Mouse (Mus musculus): ENCODE measurements at regions not wholly inside any gene's neighbourhood (a gene's known extent, or its start where the extent isn't known, plus 50 kb on each side); places are given as distances from the start of the nearest gene placed in this dataset.
A peak's percentile ranks its signal among the peaks of the same experiment; 100 is the strongest.

DNA sequence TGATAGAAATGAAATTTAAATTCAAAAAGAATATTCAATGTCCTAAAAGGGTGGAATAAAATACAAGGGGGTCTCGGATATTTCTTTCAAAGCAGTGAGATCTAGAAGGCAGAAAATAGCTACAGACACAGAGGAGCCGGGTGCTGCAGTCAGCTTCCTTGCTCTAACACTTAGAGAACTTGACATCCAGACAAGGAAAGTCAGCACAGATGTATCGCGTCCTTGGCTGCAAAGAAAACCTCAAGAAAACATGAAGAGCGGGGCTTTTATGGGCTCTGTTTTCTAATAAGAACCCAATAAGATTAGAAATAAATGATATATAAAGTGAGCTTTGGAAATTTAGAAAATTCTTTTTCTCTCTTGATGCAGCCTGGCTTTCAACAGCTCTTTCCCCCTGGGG is 53.1 kb upstream of the Glis3 start:
- no peak for TF ChIP-seq GATA1 (IDR thresholded peaks at IDR 0.05; ENCODE audit: low read length)

DNA sequence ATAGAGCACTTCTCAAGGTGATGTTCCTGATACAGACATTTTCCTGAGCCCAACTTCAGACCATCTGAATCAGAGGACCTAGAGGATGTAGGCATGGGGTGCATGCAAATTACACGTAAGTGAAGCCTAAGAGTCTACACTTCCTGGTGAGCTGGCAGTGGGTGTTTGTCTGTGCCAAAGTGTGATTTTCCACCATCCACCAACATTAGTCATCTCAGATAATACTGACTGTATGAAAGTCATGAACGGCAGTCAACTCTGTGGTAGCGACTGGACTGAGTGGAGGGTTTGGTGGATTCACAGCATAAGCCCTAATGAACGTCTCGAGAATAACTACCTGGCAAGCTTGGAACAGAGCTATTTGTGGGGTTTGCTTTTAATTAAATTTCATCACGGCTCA is 53.9 kb upstream of the Glis3 start:
- TF ChIP-seq GATA1 (IDR thresholded peaks at IDR 0.05; ENCODE audit: low read length), result no peak

DNA sequence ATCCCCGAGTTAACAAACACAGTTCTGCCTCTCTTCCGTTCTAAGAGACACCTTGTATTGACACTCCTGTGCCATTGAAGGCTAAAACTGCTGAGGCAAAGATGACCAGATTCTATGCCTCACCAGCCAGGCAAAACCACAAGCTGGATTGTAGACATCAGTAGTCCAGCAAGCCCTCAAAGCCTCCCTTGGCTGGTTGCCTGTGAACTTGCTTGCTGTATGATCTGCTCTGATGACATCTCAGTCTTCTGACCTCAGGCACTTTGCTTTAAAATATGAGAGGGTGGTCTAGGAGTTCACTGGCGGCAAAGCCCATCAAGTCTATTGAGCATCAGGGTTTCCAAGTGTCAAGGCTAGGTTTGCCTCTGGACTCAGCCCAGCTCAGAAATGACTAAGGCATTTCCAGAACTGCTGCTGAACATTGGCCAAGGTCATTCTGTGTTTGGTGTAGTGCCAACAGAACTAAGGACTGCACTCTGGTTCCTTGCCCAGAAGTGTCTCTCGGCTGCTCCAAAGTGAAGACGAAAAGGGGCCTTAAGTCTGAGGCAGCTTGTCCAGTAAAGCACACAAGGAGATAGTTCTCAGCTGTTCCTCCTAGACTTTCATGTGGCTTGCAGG is 63.4 kb upstream of the Glis3 start:
- TF ChIP-seq GATA1 (IDR thresholded peaks at IDR 0.05; ENCODE audit: low read length), result no peak

DNA sequence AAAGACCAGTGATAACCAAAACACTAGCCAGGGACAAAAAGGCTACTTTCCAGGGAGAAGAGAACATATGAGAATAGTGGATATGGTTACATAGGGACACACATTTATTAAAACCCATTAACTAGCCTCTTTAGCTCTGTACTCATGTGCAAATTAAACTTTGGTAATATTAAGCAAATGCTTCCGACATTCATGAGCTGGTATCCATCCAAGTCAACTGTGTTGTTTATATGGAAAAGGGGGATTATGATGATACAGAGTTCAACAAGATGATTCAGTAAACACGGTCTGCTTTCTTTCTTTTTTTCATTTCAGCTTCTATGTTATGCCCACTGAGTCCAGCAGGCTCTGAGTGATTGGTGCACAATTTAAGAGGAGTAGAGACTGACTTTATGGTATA is 65.2 kb upstream of the Glis3 start:
- TF ChIP-seq GATA1 (IDR thresholded peaks at IDR 0.05; ENCODE audit: low read length), result no peak

DNA sequence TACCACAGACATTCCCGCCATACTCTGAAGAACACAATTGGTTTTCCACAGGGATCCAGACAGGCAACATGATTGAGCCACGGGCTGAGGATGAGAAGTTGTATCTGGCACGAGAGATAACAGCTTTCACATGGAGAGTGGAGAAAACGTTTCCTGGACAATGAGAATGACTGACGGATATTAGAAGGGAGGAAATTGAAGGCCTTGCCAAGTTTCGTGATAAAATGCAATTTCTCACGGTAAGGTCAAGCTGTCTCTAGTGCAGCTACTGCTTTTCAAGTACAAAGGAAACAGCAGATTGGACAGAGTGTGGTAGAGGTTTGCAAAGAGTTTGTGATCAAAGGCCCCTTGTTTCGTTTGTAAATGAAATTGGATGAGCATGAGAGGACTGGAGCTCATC is 65.7 kb upstream of the Glis3 start:
- no peak for TF ChIP-seq GATA1 (IDR thresholded peaks at IDR 0.05; ENCODE audit: low read length)

DNA sequence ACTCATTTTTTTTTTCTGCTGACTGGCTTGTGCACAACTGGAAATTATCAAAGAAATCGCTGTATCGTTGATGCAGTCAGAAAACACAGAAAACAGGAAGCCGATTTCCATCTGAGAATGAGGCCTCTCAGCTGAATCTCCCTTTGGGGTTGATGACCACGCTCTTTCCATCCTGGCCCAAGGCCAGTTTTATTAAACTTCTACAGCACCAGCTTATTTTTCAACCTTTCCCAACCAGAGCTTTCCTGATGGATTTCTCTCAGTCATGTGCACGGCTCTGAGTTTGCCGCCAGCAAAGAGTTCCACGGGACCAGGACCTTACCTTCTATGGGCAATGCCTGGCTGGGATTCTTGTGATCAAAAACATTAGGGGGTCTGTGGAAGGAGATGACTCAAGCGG is 71.2 kb upstream of the Glis3 start:
- no peak for TF ChIP-seq GATA1 (IDR thresholded peaks at IDR 0.05; ENCODE audit: low read length)

DNA sequence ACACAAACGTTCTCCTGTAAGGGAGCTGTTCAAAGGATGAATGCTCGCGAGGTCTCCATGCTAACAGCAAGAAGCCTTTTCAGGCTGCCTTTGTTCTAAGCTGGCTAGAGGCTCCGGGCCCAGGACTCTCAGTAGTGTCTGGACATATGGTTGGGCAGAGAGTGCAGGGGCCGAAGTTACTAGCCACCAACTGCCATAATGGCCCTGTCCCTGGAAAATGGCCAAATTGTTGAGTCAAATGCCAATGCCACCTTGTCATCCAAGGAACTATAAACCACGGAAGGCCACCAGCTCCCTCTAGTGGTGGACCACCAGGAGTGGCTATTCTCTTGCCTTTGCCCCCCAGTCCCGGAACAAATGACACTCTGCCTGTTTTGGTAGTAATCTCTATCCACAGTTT is 76.0 kb upstream of the Slc1a1 start:
- no peak for TF ChIP-seq GATA1 (IDR thresholded peaks at IDR 0.05; ENCODE audit: low read length)

DNA sequence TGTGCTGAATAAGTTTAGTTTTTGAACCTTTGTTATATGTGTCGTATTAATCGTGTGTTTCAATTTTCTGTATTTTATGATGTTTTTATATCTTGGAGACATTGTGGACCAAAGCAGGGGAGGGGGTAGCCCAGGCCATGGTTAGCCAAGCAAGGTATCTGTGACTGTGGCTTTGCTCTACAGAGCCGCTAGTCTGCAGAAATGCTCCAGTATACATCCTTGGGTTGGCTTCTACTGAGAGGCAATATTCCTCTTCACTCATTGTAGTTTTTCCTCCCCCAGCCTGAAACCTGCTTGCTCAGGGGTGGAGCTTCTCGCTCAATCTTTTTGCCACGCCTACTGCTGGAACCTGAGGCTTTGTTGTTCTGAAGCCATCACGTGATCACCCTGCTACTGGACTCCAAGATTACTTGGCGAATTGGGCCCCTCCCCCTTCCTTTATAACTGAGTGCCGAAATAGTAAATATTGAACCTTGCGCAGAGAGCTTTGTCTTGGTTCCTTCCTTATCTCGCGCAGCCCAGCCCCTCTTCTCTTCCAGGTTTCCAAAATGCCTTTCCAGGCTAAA is 70.0 kb upstream of the Slc1a1 start:
- TF ChIP-seq GATA1 (IDR thresholded peaks at IDR 0.05; ENCODE audit: low read length), result no peak

DNA sequence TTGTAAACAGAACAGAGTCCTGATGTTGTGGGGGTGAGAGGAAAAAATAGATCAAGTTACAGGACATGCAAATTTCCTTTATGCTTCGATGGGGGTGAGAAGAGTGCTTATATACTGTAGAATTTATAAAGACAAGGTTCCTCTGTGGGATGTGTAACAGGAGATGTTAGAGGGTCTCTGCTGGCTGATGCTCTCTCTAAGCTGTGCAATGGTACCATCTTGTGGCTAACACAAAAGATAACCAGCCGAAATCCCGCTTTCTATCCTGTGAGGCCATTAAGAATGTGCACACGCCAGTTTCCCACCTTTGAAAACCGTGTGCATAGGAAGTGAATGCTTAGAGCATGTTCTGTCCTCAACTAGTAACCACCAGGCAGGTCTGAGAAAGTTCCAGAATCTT is 66.6 kb upstream of the Slc1a1 start:
- TF ChIP-seq GATA1 (IDR thresholded peaks at IDR 0.05; ENCODE audit: low read length), result no peak

DNA sequence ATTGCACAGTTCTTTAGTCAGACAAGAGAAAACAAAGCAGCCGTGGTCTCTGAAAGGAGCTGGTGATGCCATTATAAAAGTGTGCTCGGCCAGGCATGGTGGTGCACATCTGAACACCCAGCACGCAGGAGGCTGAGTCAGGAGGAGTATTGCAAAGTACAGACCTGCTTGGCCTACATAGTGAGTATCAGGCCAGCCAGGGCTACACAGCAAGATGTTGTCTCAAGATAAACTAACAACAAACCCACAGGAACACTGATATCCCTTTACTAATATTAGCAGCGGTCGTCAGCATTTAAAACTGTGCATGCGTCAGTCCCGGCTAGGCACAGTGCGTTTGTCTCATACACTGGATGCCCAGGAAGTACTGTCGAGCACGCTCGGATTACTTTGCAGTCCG is 64.4 kb upstream of the Slc1a1 start:
- TF ChIP-seq GATA1 (IDR thresholded peaks at IDR 0.05; ENCODE audit: low read length), result peak; percentile 53

DNA sequence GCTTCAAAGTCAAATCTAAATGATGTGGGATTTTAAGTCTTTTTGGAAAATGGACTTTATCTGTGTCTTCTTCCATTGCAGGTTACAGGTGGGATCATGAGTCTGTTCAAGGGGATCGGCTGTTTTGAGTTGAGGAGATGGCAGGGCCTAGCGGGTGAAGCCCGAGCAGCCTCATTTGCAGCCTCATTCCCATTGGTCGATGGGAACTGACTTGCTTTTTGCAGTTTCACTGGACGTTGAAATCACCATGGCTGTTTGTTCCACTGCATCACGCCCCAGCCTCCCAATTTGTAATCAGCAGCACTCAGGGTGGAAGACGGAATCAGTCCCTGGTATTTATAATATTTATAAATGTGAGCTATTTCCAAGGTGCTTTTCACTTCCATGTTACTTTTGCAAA is 63.0 kb upstream of the Slc1a1 start:
- TF ChIP-seq GATA1 (IDR thresholded peaks at IDR 0.05; ENCODE audit: low read length), result no peak

DNA sequence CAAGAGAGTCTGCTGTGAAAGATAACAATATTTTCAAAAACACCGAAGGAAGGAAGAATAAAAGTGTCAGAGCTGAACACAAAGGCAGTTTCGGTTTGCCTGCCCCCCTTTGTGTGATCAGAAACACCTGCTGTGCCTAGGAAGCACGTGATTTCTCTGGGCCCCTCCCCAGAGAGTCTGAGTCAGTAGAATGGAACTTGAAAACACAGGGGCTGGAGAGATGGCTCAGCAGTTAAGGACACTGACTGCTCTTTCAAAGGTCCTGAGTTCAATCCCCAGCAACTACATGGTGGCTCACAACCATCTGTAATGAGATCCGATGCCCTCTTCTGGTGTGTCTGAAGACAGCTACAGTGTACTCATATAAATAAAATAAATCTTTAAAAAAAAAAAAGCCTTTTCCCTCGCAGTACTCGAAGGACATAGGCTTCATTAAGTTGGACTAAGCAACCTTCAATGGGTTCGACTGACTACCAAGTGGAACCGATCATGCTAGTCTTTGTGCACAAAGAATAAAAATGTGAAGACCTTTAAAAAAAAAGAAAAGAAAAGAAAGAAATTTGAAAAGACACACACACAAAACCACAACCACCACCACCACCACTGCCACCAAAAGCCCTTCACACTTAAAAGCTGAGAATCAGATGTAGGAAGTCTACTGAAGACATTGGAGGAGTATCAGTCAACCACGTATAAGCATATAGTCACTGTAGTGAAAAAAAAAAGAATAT is 61.8 kb upstream of the Slc1a1 start:
- no peak for TF ChIP-seq GATA1 (IDR thresholded peaks at IDR 0.05; ENCODE audit: low read length)

DNA sequence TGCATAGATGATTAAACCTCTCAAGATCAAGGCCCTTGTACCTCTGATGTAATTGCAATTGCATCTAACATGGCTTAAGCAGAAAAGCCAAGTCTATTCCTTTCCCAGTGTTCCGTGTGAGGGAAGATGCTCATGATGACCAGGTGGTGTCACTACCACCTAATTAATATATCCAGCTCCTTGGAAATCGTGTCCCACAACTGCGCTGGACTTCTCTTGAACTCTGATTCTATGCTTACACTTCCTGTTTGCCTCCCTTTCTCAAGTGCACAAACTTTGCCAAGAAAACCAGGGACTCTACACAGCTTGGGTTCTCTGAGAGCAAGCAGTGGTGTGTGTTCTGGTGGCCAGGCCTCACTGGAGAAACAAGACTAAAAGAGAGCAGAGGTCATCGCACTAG is 58.0 kb upstream of the Slc1a1 start:
- TF ChIP-seq GATA1 (IDR thresholded peaks at IDR 0.05; ENCODE audit: low read length), result no peak

DNA sequence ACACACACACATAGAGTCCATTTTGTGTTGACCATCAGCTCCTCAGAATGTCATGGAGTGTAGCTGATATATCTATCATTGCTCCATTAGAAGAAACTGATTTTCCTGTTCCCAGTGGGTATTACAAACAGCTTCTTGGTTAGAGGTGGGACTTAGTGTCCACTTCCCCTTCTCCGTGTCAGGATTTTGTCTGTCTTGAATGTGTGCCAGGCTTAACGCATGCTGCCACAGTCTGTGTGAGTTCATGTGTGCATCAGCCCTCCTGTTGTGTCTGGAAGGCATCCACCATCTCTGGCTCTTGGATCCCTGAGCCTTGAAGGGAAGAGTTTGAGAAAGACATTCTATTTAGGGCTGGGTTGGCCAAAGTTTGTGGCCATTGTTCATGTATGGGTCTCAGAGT is 57.2 kb upstream of the Slc1a1 start:
- TF ChIP-seq GATA1 (IDR thresholded peaks at IDR 0.05; ENCODE audit: low read length), result no peak

DNA sequence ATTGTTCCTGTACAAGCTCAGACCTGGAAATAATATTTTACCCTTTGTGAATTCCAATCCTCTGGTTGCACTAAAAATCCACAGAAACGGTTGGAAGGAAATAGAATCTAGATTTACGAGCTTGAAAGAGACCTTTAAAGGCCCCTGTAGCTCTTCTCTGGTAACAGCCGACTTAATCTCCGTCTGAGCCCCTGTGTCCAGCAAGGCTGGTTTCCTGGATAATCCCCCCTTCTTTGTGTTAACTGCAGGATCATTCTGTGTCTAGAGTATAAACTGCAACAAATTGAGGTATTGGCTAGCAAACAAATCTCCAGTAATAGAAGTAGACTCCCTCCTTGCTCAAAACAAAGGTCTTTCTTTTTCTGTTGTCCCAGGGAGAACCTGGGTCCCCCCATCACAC is 56.5 kb upstream of the Slc1a1 start:
- TF ChIP-seq GATA1 (IDR thresholded peaks at IDR 0.05; ENCODE audit: low read length), result no peak

DNA sequence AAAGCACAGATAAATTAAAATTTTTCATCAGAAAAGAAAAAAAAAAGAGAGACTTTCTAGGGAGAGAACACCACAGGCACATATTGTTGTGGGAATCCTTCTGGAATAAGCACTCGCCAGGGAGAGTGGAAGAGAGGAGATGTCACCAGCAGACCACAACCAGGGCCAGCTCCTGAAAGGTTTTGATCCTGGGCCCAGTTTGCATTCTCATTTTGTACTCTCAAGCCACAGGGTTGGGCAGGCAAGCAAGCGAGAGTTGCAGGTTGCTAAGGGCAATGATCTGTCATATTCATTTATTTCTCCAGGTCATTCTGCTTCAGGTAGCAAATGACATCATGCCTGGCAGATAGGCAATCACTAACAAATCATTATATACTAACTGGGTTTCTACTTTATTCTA is 52.9 kb upstream of the Slc1a1 start:
- TF ChIP-seq GATA1 (IDR thresholded peaks at IDR 0.05; ENCODE audit: low read length), result no peak

All from G1E-ER4 (cell line).